In genomic region chr15:96695455-96696421, GRCm38 (mm10) we compare ENCODE assay signal across 8 mouse cellular contexts. TPM values are rescaled to one million over a fixed set of nuclear protein-coding genes. Genes with fewer than 3 reads are reported as not detected.
DNase-seq lines count a peak whose midpoint lies in the region; ATAC-seq and TF ChIP-seq lines count a peak whose summit lies in the region.

No protein-coding gene starts in this region.

- 0 out of 2 replicates have a peak overlapping the region, but pooled peaks have one; percentile 14 for H3K9ac ChIP-seq in forebrain, embryonic 16.5 days (replicated peaks; ENCODE audit: low read depth, low read length)
- H3K9ac ChIP-seq in kidney, embryonic 15.5 days: peak overlapping the region; percentile 97

- no peaks in the 10 kb centered on the region for H3K9me3 ChIP-seq in G1E (replicated peaks)
- H3K9me3 ChIP-seq in forebrain, embryonic 16.5 days (ENCODE audit: control insufficient read depth, low read length): no peaks in the 10 kb centered on the region
- H3K9me3 ChIP-seq in kidney, embryonic 15.5 days (replicated peaks): no peaks in the 10 kb centered on the region

- H3K27ac ChIP-seq in forebrain, embryonic 16.5 days (ENCODE audit: low read length): no peak overlapping the region
- no peak overlapping the region for H3K27ac ChIP-seq in kidney, embryonic 15.5 days

- no peak overlapping the region; the same call in 1 of the 2 replicates for H3K4me3 ChIP-seq in G1E (ENCODE audit: low read depth, low read length)
- peak overlapping the region; percentile 90 for H3K4me3 ChIP-seq in forebrain, embryonic 16.5 days (replicated peaks; ENCODE audit: low read length)
- H3K4me3 ChIP-seq in kidney, embryonic 15.5 days (replicated peaks): peak overlapping the region; percentile 92

- no peaks in the 10 kb centered on the region for H3K27me3 ChIP-seq in G1E (ENCODE audit: insufficient read depth, low read length)
- no peaks in the 10 kb centered on the region for H3K27me3 ChIP-seq in forebrain, embryonic 16.5 days (replicated peaks; ENCODE audit: control insufficient read depth, insufficient read depth, low read length)
- no peaks in the 10 kb centered on the region for H3K27me3 ChIP-seq in kidney, embryonic 15.5 days

- WGBS in forebrain, embryonic 16.5 days: 74% methylated on average over 26 of the region's 26 CpGs
- 64% methylated on average over 26 of the region's 26 CpGs for WGBS in kidney, embryonic 15.5 days

- ATAC-seq in G1E (ENCODE audit: extremely low read depth, insufficient number of reproducible peaks, low FRiP score, poor library complexity, severe bottlenecking): peak; percentile 38
- no peak for ATAC-seq in forebrain, embryonic 16.5 days
- ATAC-seq in kidney, embryonic 15.5 days (replicated peaks; ENCODE audit: low FRiP score): no peak
- no peak for ATAC-seq in inflammation-experienced regulatory T-cells, adult 6 months

- no peak for TF ChIP-seq CTCF in G1E (IDR thresholded peaks at IDR 0.05; ENCODE audit: low read depth, low read length)

- peaks cover 51% of the 10 kb centered on the region for H3K4me1 ChIP-seq in G1E (ENCODE audit: insufficient read depth, low read depth, low read length)
- peaks cover 37% of the 10 kb centered on the region for H3K4me1 ChIP-seq in forebrain, embryonic 16.5 days (replicated peaks; ENCODE audit: control insufficient read depth, insufficient read depth, low read length)
- peaks cover 38% of the 10 kb centered on the region for H3K4me1 ChIP-seq in kidney, embryonic 15.5 days

- H3K36me3 ChIP-seq in G1E (replicated peaks): peaks cover 73% of the 10 kb centered on the region
- peaks cover 45% of the 10 kb centered on the region for H3K36me3 ChIP-seq in forebrain, embryonic 16.5 days (ENCODE audit: control insufficient read depth, insufficient read depth)
- H3K36me3 ChIP-seq in kidney, embryonic 15.5 days: peaks cover 78% of the 10 kb centered on the region

- DNase-seq in cerebellum, adult 18-20 months: peak; percentile 41 to 51
- no peak for DNase-seq in cerebellum, adult 11 months
- no peak for DNase-seq in G1E (ENCODE audit: low spot score)
- DNase-seq in lung, postnatal 14 days: peak; percentile 46
- DNase-seq in spleen, adult 12 weeks (ENCODE audit: low spot score): no peak

- H3K4me2 ChIP-seq in forebrain, embryonic 16.5 days (ENCODE audit: low read length): peak overlapping the region; percentile 69
- H3K4me2 ChIP-seq in kidney, embryonic 15.5 days: peak overlapping the region; percentile 78

RNA-seq across cellular contexts. Expression of gene Slc38a2, which starts 3.8 kb away (rescaled TPM):
- total RNA-seq in G1E (2014; fragmentation: Nextera tagmentation) (139 and 146 TPM in 2 replicates), G1E (2017) (82.9 and 104 TPM in 2 replicates)
- polyA plus RNA-seq in G1E (2012): 23.6 and 24.1 TPM in 2 replicates
- polyA plus RNA-seq in forebrain, embryonic 16.5 days (2015; fragmentation: Nextera tagmentation; extraction: Ambion mirVana): 161 and 200 TPM in 2 replicates
- 134 and 138 TPM in 2 replicates for polyA plus RNA-seq in kidney, embryonic 15.5 days (2015; fragmentation: Nextera tagmentation; extraction: Ambion mirVana)
- polyA plus RNA-seq in inflammation-experienced regulatory T-cells, adult 6 months (2017; shearing (Covaris generic)): 10 to 100 TPM; 36.1 to 44.6 (median 42.9) TPM

RNA-seq across cellular contexts. Expression of gene Slc38a1, which starts 53.0 kb away (rescaled TPM):
- total RNA-seq in G1E (2014; fragmentation: Nextera tagmentation) (not detected in 2 replicates), G1E (2017) (0.17 and 0.55 TPM in 2 replicates)
- 0.01 TPM in 1 of 2 replicates, not detected in the other for polyA plus RNA-seq in G1E (2012)
- polyA plus RNA-seq in forebrain, embryonic 16.5 days (2015; fragmentation: Nextera tagmentation; extraction: Ambion mirVana): 154 and 158 TPM in 2 replicates
- 69.9 and 74.8 TPM in 2 replicates for polyA plus RNA-seq in kidney, embryonic 15.5 days (2015; fragmentation: Nextera tagmentation; extraction: Ambion mirVana)
- polyA plus RNA-seq in inflammation-experienced regulatory T-cells, adult 6 months (2017; shearing (Covaris generic)): 10 to 100 TPM; 58.9 to 87.5 (median 79.1) TPM

Comparison
In these comparisons a context has a peak if more than half of its experiments do, and no peak if none do; other contexts are left out.
1. DNase-seq: peak in cerebellum, adult 18-20 months (2 of 2) and lung, postnatal 14 days (single experiment); none in cerebellum, adult 11 months (single experiment), G1E (single experiment) and spleen, adult 12 weeks (single experiment).
2. RNA of gene Slc38a1, which starts 53.0 kb away (polyA plus RNA-seq): 154 to 158 TPM in forebrain, embryonic 16.5 days, 58.9 to 87.5 TPM in inflammation-experienced regulatory T-cells, adult 6 months and 69.9 to 74.8 TPM in kidney, embryonic 15.5 days; 0.01 TPM in G1E; every median in the first group is over 10 times any median in the second.